Comparison of ENCODE assay signal across 9 mouse cellular contexts in the genomic region with DNA sequence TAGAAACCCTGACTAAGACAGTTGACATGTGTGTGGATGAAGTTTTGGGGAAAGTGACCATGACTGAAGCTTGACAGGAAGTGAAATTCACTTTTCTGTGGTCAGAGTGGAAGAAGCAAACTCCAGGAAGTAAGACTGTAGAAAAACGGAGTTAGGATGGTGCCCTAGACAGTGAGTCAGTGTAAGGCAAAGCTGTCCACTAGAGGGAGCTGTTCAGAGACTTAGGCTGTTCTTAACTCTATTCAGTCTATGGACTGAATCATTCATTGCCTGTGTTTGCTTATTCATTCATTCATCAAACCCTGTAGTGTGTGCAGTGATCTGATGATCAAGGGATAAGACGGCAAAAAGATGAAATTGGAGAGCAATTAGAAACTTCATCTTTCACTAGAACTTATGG.
DNase-seq lines count a peak whose midpoint lies in the region; ATAC-seq and TF ChIP-seq lines count a peak whose summit lies in the region.
"Had no signal": no experiment of that assay in that cellular context is flagged by ENCODE, and none has a peak within 500 bp of the region (broad histone marks: within the 10 kb centered on the region; RNA-seq: fewer than 3 reads in every experiment).

No protein-coding gene starts in this region.

- TF ChIP-seq POLR2A in thymus, adult 2 months (IDR thresholded peaks at IDR 0.05; ENCODE audit: control insufficient read depth, extremely low read depth, insufficient read depth, low read length, poor library complexity): no peak

- peak; percentile 74 for DNase-seq in embryo, embryonic 10 days (ENCODE audit: low spot score)
- no peak for DNase-seq in embryo, embryonic 9.5 days (ENCODE audit: extremely low spot score)
- peak; percentile 18 for DNase-seq in ovary, postnatal 14 days (ENCODE audit: low spot score)
- DNase-seq in ovary, postnatal 36 days (ENCODE audit: low spot score): no peak
- peak; percentile 76 for DNase-seq in layer of hippocampus, adult 11-12 months (ENCODE audit: low spot score)
- DNase-seq in retina, embryonic 14.5 days (ENCODE audit: low spot score): peak; percentile 72
- DNase-seq in thymus, adult 2 months: no peak

- H3K36me3 ChIP-seq in thymus, adult 2 months (ENCODE audit: control insufficient read depth, insufficient read depth, low read length): no peaks in the 10 kb centered on the region
- H3K36me3 ChIP-seq: lung, embryonic 15.5 days had no signal

- H3K27me3 ChIP-seq in thymus, adult 2 months (ENCODE audit: control insufficient read depth, insufficient read depth, low read length): no peaks in the 10 kb centered on the region
- H3K27me3 ChIP-seq: lung, embryonic 15.5 days had no signal

- H3K4me1 ChIP-seq in thymus, adult 2 months (replicated peaks; ENCODE audit: control insufficient read depth, insufficient read depth, low read length): no peaks in the 10 kb centered on the region
- H3K4me1 ChIP-seq: lung, embryonic 15.5 days had no signal

- ATAC-seq in erythroblast, adult 5-6 weeks (replicated peaks; ENCODE audit: low FRiP score, poor library complexity, severe bottlenecking): no peak

- H3K27ac ChIP-seq in thymus, adult 2 months (ENCODE audit: control insufficient read depth, insufficient read depth, low read length): no peak overlapping the region
- H3K27ac ChIP-seq: lung, embryonic 15.5 days had no signal

- 49% methylated on average over 2 of the region's 2 CpGs for WGBS in thymus, adult 2 months

- H3K4me3 ChIP-seq in thymus, adult 2 months (ENCODE audit: control insufficient read depth, insufficient read depth, low read length): no peak overlapping the region
- H3K4me3 ChIP-seq: lung, embryonic 15.5 days had no signal

- no peak for TF ChIP-seq CTCF in thymus, adult 2 months (IDR thresholded peaks at IDR 0.05; ENCODE audit: borderline replicate concordance, control insufficient read depth, extremely low read depth, insufficient read depth, low read length, poor library complexity)

Comparison
In these comparisons a context has a peak if more than half of its experiments do, and no peak if none do; other contexts are left out.
1. DNase-seq: peak in embryo, embryonic 10 days (single experiment), ovary, postnatal 14 days (single experiment), layer of hippocampus, adult 11-12 months (single experiment) and retina, embryonic 14.5 days (single experiment); none in embryo, embryonic 9.5 days (single experiment), ovary, postnatal 36 days (single experiment) and thymus, adult 2 months (single experiment).